Comparison of ENCODE assay signal across 8 mouse cellular contexts in genomic region chr2:75137983-75138745, GRCm38 (mm10).
DNase-seq lines count a peak whose midpoint lies in the region; ATAC-seq and TF ChIP-seq lines count a peak whose summit lies in the region.

No protein-coding gene starts in this region.

- no peaks in the 10 kb centered on the region for H3K36me3 ChIP-seq in hindbrain, embryonic 11.5 days (ENCODE audit: control insufficient read depth, insufficient read depth, low read length)
- no peaks in the 10 kb centered on the region for H3K36me3 ChIP-seq in lung, postnatal 0 days (ENCODE audit: insufficient read depth, low read length)

- TF ChIP-seq EP300 in lung, postnatal 0 days (IDR thresholded peaks at IDR 0.05): no peak

- no peak overlapping the region; the same call in 1 of the 2 replicates for H3K9ac ChIP-seq in hindbrain, embryonic 11.5 days (ENCODE audit: low read depth, low read length)
- H3K9ac ChIP-seq in lung, postnatal 0 days (replicated peaks; ENCODE audit: low read depth): no peak overlapping the region

- no peaks in the 10 kb centered on the region for H3K9me3 ChIP-seq in hindbrain, embryonic 11.5 days (ENCODE audit: control insufficient read depth, low read length)
- H3K9me3 ChIP-seq in lung, postnatal 0 days (ENCODE audit: low read length): no peaks in the 10 kb centered on the region

- peak; percentile 84 for DNase-seq in NIH3T3 (ENCODE audit: low read depth)
- peak; percentile 23 to 44 for DNase-seq in cerebellum, adult 2 months
- DNase-seq in forelimb bud, embryonic 11.5 days (ENCODE audit: low read depth, low spot score): peak; percentile 63
- DNase-seq in hindbrain, embryonic 11.5 days (ENCODE audit: low spot score): peak; percentile 82
- peak; percentile 21 to 46 for DNase-seq in layer of hippocampus, postnatal 36 days
- DNase-seq in lung, postnatal 0 days (ENCODE audit: low spot score): peak; percentile 47
- DNase-seq in right cerebral cortex, adult 18-20 months: peak; percentile 39
- peak; percentile 68 to 83 for DNase-seq in urinary bladder, postnatal 4 days (ENCODE audit: low spot score in 2 of 2)

- H3K4me2 ChIP-seq in hindbrain, embryonic 11.5 days (replicated peaks; ENCODE audit: low read depth, low read length): peak overlapping the region; percentile 70
- H3K4me2 ChIP-seq in lung, postnatal 0 days (replicated peaks; ENCODE audit: low read depth, low read length): peak overlapping the region; percentile 53

- H3K27ac ChIP-seq in cerebellum, adult 2 months (ENCODE audit: insufficient read depth, low read length): no peak overlapping the region
- H3K27ac ChIP-seq in hindbrain, embryonic 11.5 days (ENCODE audit: low read depth, low read length): no peak overlapping the region
- H3K27ac ChIP-seq in lung, postnatal 0 days (ENCODE audit: low read length): no peak overlapping the region

- H3K4me1 ChIP-seq in cerebellum, adult 2 months (ENCODE audit: control insufficient read depth, insufficient read depth, low read length): no peaks in the 10 kb centered on the region
- no peaks in the 10 kb centered on the region; the same call in 1 of the 2 replicates for H3K4me1 ChIP-seq in hindbrain, embryonic 11.5 days (replicated peaks; ENCODE audit: control insufficient read depth, insufficient read depth, low read length)
- H3K4me1 ChIP-seq in lung, postnatal 0 days (ENCODE audit: insufficient read depth, low read depth, low read length): 0 out of 2 replicates have a peak, but pooled peaks cover 6% of the 10 kb centered on the region

- TF ChIP-seq POLR2A in cerebellum, adult 2 months (IDR thresholded peaks at IDR 0.05; ENCODE audit: borderline replicate concordance, insufficient read depth, low read length): no peak

- TF ChIP-seq CTCF in cerebellum, adult 2 months (IDR thresholded peaks at IDR 0.05; ENCODE audit: borderline replicate concordance, insufficient read depth, low read depth, low read length): peak; percentile 41; the same call in 1 of the 2 replicates
- peak; percentile 77 for TF ChIP-seq CTCF in lung, postnatal 0 days (IDR thresholded peaks at IDR 0.05)

- no peaks in the 10 kb centered on the region; the same call in 1 of the 2 replicates for H3K27me3 ChIP-seq in cerebellum, adult 2 months (ENCODE audit: control insufficient read depth, insufficient read depth, low read length)
- H3K27me3 ChIP-seq in hindbrain, embryonic 11.5 days (ENCODE audit: control insufficient read depth, insufficient read depth, low read length): peaks cover 37% of the 10 kb centered on the region
- peaks cover 44% of the 10 kb centered on the region for H3K27me3 ChIP-seq in lung, postnatal 0 days (replicated peaks; ENCODE audit: insufficient read depth, low read length)

- peak; percentile 60 for ATAC-seq in hindbrain, embryonic 11.5 days (ENCODE audit: low FRiP score)
- ATAC-seq in lung, postnatal 0 days: peak; percentile 55

- 10% methylated on average over 29 of the region's 29 CpGs for WGBS in cerebellum, adult 2 months
- WGBS in hindbrain, embryonic 11.5 days: 8% methylated on average over 29 of the region's 29 CpGs
- WGBS in lung, postnatal 0 days: 7% methylated on average over 27 of the region's 29 CpGs

- H3K4me3 ChIP-seq in cerebellum, adult 2 months (replicated peaks; ENCODE audit: insufficient read depth, low read depth, low read length): peak overlapping the region; percentile 26
- H3K4me3 ChIP-seq in hindbrain, embryonic 11.5 days (ENCODE audit: low read depth, low read length): peak overlapping the region; percentile 35
- peak overlapping the region; percentile 34 for H3K4me3 ChIP-seq in lung, postnatal 0 days (ENCODE audit: low read depth, low read length)

Comparison
In these comparisons a context has a peak if more than half of its experiments do, and no peak if none do; other contexts are left out.
1. DNase-seq: peak in every context shown above with its lines; median percentile 84 in NIH3T3; 82 in hindbrain, embryonic 11.5 days; 76 in urinary bladder, postnatal 4 days; 63 in forelimb bud, embryonic 11.5 days; 47 in lung, postnatal 0 days; 39 in right cerebral cortex, adult 18-20 months; 34 in cerebellum, adult 2 months; 34 in layer of hippocampus, postnatal 36 days.